Mouse (Mus musculus): Measurements from ENCODE around the gene Wipi1. TPM values are rescaled to one million over a fixed set of nuclear protein-coding genes. Genes with fewer than 3 reads are reported as not detected.

Gene Wipi1
- total RNA-seq, 2 experiments from 2014 or later = 5.7 to 6.2 TPM

GRCm38 (mm10) chr11:109584843-109585713 lies 26.7 kb downstream of the Wipi1 start:
- ATAC-seq (replicated peaks; ENCODE audit: poor library complexity, severe bottlenecking) = peak; percentile 85

- ATAC-seq (replicated peaks; ENCODE audit: poor library complexity, severe bottlenecking) = no peak
Observed at GRCm38 (mm10) chr11:109583986-109584385, 27.8 kb downstream of the Wipi1 start.

DNA sequence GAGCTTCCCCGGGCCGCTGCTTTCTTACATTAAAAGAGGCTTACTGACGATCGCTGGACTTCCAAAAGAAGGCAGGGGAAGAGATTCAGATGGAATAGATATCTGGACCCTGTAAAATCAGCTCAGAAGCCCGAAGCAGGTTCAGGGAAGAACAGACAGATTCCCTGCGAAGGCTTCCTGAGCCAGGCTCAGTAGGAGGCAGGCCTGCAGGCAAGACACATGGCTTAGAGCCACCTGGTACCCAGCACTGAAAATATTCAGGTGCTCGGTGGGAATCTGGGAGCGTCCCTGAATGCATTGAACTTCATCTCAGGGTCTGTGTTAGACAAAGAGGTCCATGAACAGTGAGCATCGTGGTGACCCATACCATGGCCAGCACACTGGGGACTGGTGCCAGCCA lies 31.8 kb downstream of the Wipi1 start:
- no peak for ATAC-seq (replicated peaks; ENCODE audit: poor library complexity, severe bottlenecking)

DNA sequence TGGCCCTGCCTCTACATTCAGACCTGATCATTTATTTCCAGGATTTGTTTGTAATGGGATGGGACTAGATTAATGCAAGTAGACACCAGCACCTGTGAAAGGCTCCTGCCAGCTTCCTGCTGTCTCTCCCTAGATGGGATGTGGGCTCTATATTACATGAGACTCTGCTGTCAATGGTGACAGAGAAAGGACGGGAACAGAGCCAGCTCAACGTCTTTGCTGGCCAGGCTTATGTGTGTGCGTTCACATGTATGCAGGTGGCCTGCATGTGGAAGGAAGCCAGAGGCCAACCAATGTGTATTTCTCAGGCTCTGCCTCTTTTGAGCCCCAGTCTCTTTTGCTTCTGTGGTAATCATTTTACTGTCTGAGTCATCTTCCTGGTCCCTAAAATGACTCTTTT lies 33.2 kb downstream of the Wipi1 start:
- no peak for ATAC-seq (replicated peaks; ENCODE audit: poor library complexity, severe bottlenecking)

- ATAC-seq (replicated peaks; ENCODE audit: poor library complexity, severe bottlenecking) = no peak
Observed at GRCm38 (mm10) chr11:109575832-109576231, 35.9 kb downstream of the Wipi1 start.

DNA sequence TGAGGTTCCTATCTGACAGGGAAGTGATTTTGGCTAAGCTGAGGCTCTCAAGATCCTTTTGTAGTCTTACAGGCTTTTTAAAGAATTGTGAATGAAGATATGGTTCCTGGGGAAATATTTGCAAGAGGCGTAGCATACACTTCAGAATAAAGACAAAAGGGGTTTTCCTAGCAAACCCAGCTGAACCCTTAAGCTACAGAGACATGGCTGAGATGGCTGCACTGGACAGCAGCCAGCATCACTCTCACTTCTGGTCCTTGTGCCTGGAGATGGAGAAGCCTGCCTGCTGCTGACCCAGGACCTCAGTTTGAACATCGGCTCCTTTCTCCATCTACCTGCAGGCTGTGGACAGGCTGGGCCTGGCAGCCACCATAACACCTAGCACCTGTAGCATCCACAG lies 37.2 kb downstream of the Wipi1 start:
- ATAC-seq (replicated peaks; ENCODE audit: poor library complexity, severe bottlenecking) = no peak

- ATAC-seq (replicated peaks; ENCODE audit: poor library complexity, severe bottlenecking) = no peak
Observed at GRCm38 (mm10) chr11:109572051-109572450, 39.7 kb downstream of the Wipi1 start.

GRCm38 (mm10) chr11:109569809-109570208 lies 42.0 kb downstream of the Wipi1 start:
- ATAC-seq (replicated peaks; ENCODE audit: poor library complexity, severe bottlenecking) = no peak

DNA sequence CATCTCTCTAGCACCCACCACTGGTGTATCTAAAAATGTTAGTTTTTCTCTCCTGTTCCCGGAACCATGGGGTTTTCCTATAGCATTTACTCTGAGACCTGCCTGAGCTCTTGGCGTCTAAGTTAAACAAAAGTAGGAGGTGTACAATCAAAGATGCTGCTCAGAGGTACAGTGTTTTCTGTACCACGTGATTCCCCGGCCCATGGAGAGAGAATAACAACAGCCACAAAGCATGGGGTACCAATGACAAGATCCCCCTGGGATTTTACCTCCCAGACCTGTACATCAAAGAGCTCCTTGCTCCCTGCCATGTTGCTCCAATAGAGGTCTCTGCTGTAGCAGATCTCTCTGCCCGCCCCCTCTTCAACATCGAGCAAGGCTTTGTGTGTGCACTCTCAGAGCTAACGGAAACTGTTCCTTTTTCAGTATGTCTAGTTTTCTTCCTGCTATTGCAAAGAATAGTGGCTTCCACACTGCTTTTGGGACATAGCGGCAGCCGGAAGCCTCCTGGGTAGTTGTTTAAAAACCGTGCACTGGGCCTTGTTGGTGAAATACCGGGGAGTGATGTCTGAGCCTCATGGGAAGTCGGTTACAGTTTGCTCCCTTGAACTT lies 42.7 kb downstream of the Wipi1 start:
- ATAC-seq (replicated peaks; ENCODE audit: poor library complexity, severe bottlenecking) = no peak

GRCm38 (mm10) chr11:109564466-109565214 lies 47.1 kb downstream of the Wipi1 start:
- no peak for ATAC-seq (replicated peaks; ENCODE audit: poor library complexity, severe bottlenecking)

- no peak for ATAC-seq (replicated peaks; ENCODE audit: poor library complexity, severe bottlenecking)
Observed at GRCm38 (mm10) chr11:109563708-109564107, 48.1 kb downstream of the Wipi1 start.

GRCm38 (mm10) chr11:109561445-109561844 lies 50.3 kb downstream of the Wipi1 start:
- ATAC-seq (replicated peaks; ENCODE audit: poor library complexity, severe bottlenecking) = no peak

DNA sequence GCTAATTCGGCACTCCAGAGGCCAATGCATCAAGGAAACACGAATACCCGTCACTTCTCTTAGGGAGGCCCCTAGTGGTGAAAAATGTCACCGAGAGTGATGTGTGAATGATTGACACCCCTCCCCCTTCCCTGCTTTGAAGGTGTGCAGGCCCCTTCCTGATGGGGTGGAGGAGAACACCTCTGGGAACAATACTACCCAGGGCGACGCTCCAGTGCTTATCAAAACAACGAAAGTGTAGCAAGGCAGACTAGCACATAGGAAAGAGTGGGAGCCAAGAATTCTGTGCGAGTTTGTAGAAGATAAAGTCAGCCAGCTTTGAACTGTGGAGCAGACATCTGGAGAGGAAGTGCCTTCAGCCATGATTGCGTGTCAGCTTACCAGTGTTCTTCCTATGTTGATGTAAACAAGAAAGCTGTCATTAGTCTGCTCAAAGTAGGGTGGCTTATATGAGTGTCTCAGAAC lies 50.9 kb downstream of the Wipi1 start:
- peak; percentile 85 for ATAC-seq (replicated peaks; ENCODE audit: poor library complexity, severe bottlenecking)

- no peak for ATAC-seq (replicated peaks; ENCODE audit: poor library complexity, severe bottlenecking)
Observed at GRCm38 (mm10) chr11:109559241-109559640, 52.5 kb downstream of the Wipi1 start.

- no peak for ATAC-seq (replicated peaks; ENCODE audit: poor library complexity, severe bottlenecking)
Observed at GRCm38 (mm10) chr11:109557419-109557818, 54.3 kb downstream of the Wipi1 start.

GRCm38 (mm10) chr11:109556130-109556529 lies 55.6 kb downstream of the Wipi1 start:
- no peak for ATAC-seq (replicated peaks; ENCODE audit: poor library complexity, severe bottlenecking)

- no peak for ATAC-seq (replicated peaks; ENCODE audit: poor library complexity, severe bottlenecking)
Observed at GRCm38 (mm10) chr11:109554443-109554842, 57.3 kb downstream of the Wipi1 start.

DNA sequence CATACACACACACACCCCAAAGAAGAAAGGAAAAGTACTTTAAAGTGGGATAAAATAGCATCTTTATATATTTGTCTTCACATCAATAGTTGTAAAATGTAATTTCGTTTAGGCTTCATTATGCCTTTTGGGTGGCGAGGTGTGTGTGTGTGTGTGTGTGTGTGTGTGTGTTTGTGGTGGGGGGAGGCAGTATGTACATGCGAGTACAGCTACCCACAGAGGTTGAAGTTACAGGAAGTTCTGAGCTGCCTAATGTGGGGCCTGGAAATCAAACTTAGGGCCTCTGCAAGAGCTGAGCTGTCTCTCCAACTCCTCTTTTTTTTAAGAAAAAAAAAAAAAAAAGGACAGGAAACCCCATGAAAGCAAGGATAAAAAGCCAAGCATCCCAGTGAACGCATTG lies 57.8 kb downstream of the Wipi1 start:
- no peak for ATAC-seq (replicated peaks; ENCODE audit: poor library complexity, severe bottlenecking)

DNA sequence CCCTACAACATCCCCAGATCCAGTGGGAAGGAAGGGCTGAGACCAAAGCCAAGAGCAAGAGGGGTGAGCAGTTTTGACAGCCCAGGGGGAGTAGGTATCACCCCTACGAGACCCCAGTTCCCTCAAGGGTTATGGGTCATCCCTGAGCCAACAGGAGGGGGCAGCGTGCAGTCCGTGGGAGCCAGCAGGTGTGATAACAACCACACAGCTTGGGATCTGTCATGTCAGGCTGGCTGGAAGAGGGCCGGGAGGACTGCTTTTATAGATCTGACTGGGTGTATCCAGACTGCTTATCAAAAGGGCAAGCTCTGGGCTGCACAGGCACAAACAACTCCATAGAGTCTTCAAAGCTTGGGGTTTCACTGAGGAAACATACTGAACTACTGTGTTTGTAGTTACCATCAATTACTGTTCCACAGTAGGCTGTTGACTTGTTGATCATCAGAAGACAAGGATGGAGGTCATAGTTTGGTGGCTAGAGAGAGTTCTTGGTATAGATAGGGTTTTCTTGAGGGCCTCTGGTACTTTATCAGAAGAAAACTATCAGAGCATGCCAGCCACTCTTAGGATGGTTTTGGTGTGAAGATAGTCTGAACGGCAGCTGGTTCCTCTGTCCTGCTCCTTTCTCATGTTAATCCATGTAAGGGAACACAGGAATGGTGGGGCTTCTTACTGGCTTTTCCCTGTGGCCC lies 62.0 kb downstream of the Wipi1 start:
- no peak for ATAC-seq (replicated peaks; ENCODE audit: poor library complexity, severe bottlenecking)

- ATAC-seq (replicated peaks; ENCODE audit: poor library complexity, severe bottlenecking) = no peak
Observed at GRCm38 (mm10) chr11:109547652-109548051, 64.1 kb downstream of the Wipi1 start.

Data from granulocyte monocyte progenitor cell, adult 5-6 weeks (primary cell).